Mouse (Mus musculus) ZHBTc4 (cell line): ENCODE measurements around the gene 2310034G01Rik.

Experiments used
- DNase-seq: peaks from one replicate; pipeline ENCODE4 v3.0.0-alpha.2; 2011; ENCODE audit warnings: low read depth, low spot score

The 2310034G01Rik gene

GRCm38 (mm10) chr19:46358381-46358780, 8.3 kb upstream of the 2310034G01Rik start:
- peak; percentile 76 for DNase-seq

- peak; percentile 59 for DNase-seq
These were observed 7.5 kb upstream of the 2310034G01Rik start for GRCm38 (mm10) chr19:46357344-46358280.

GRCm38 (mm10) chr19:46356701-46357138, 6.6 kb upstream of the 2310034G01Rik start:
- DNase-seq, result peak; percentile 96

GRCm38 (mm10) chr19:46349550-46349949, 552 bp downstream of the 2310034G01Rik start:
- no peak for DNase-seq

GRCm38 (mm10) chr19:46348761-46349458, 1.2 kb downstream of the 2310034G01Rik start:
- peak; percentile 86 for DNase-seq

- DNase-seq, result no peak
These were observed 2.0 kb downstream of the 2310034G01Rik start for GRCm38 (mm10) chr19:46347936-46348668.

- DNase-seq, result no peak
These were observed 3.0 kb downstream of the 2310034G01Rik start for GRCm38 (mm10) chr19:46347146-46347545.

- DNase-seq, result peak; percentile 85
These were observed 5.2 kb downstream of the 2310034G01Rik start for GRCm38 (mm10) chr19:46344710-46345419.

- DNase-seq, result no peak
These were observed 10.7 kb downstream of the 2310034G01Rik start for GRCm38 (mm10) chr19:46339287-46339971.

GRCm38 (mm10) chr19:46338942-46339286, 11.2 kb downstream of the 2310034G01Rik start:
- DNase-seq, result no peak

GRCm38 (mm10) chr19:46338331-46338936, 11.7 kb downstream of the 2310034G01Rik start, which contains the start of gene Cuedc2:
Cuedc2 (minus strand) TSS chr19:46338702.
- DNase-seq, result peak; percentile 98

GRCm38 (mm10) chr19:46337719-46338330, 12.3 kb downstream of the 2310034G01Rik start:
- DNase-seq, result no peak

GRCm38 (mm10) chr19:46333906-46334305, 16.2 kb downstream of the 2310034G01Rik start:
- no peak for DNase-seq

- DNase-seq, result no peak
These were observed 17.3 kb downstream of the 2310034G01Rik start for GRCm38 (mm10) chr19:46332721-46333339.

- no peak for DNase-seq
These were observed 18.2 kb downstream of the 2310034G01Rik start for GRCm38 (mm10) chr19:46331936-46332335.

GRCm38 (mm10) chr19:46331326-46331725, 18.8 kb downstream of the 2310034G01Rik start:
- DNase-seq, result no peak

GRCm38 (mm10) chr19:46330696-46331095, 19.4 kb downstream of the 2310034G01Rik start:
- DNase-seq, result no peak

GRCm38 (mm10) chr19:46329951-46330350, 20.2 kb downstream of the 2310034G01Rik start:
- peak; percentile 87 for DNase-seq

GRCm38 (mm10) chr19:46329031-46329641, 21.0 kb downstream of the 2310034G01Rik start:
- DNase-seq, result no peak
